Mouse (Mus musculus): ENCODE data around the gene Afap1l2.

DNA sequence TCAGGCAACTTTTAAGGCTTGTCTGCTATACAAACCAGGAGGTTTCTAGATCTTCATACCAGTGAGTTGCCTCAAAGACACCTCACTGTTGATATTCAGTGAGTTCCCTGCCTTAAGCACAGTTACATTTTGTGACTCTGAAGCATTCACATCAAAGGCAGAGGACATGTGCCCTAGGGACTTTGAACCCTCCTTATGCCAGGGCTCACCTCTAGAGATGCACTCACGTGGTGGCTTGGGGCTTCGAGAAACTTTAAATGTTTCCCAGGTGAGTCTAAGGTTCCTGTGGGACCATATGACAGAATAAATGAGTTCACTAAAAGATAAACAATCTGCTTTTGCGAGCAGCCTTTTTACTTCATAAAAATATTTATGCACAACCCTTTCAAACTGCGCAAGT lies 50.0 kb downstream of the Afap1l2 start:
- no peak for TF ChIP-seq CTCF (conservative IDR thresholded peaks at IDR 0.05 in 1 of 2, IDR thresholded peaks at IDR 0.05 in 1 of 2; ENCODE audit: low read depth in 2 of 2, low read length in 2 of 2)
- TF ChIP-seq ZNF384 (IDR thresholded peaks at IDR 0.05; ENCODE audit: low read depth, low read length), result no peak
